Mouse (Mus musculus) heart, embryonic 10.5 days (tissue): ENCODE results near the gene Cfap77. TPM values are rescaled to one million over a fixed set of nuclear protein-coding genes. Genes with fewer than 3 reads are reported as not detected.

Experiments
- DNase-seq: peaks from one replicate; pipeline ENCODE4 v3.0.0-alpha.2; 2017; ENCODE audit warnings: low spot score
- H3K27ac ChIP-seq: fragments of 300-500 bp; sonication (generic); 2 replicates; pipeline ENCODE4 v1.5.1; 2016; ENCODE audit warnings: mild to moderate bottlenecking
- H3K27me3 ChIP-seq: fragments of 300-500 bp; sonication (generic); 2 replicates; pipeline ENCODE4 v1.6.1; 2016; ENCODE audit warnings: mild to moderate bottlenecking; ENCODE audit not compliant: poor library complexity, insufficient read depth, severe bottlenecking
- H3K36me3 ChIP-seq: fragments of 300-500 bp; sonication (generic); 2 replicates; pipeline ENCODE4 v1.6.1; 2016; ENCODE audit warnings: mild to moderate bottlenecking, moderate library complexity
- H3K4me1 ChIP-seq: fragments of 300-500 bp; sonication (generic); 2 replicates; pipeline ENCODE4 v1.6.1; 2016; ENCODE audit warnings: mild to moderate bottlenecking
- H3K4me3 ChIP-seq: fragments of 300-500 bp; sonication (generic); 2 replicates; pipeline ENCODE4 v1.5.1; 2016; ENCODE audit warnings: mild to moderate bottlenecking, moderate library complexity
- H3K9me3 ChIP-seq: fragments of 300-500 bp; sonication (generic); 2 replicates; pipeline ENCODE4 v1.6.1; 2016; ENCODE audit warnings: mild to moderate bottlenecking, moderate library complexity
- WGBS: fragments of 180-500 bp; shearing (Covaris S2); methylation state at CpG from one replicate; pipeline ENCODE4 v1.1.7; 2016; 5-methylcytosine and 5-hydroxymethylcytosine counted together
- polyA plus RNA-seq: library from polyadenylated mRNA; unstranded; fragments of >200 nt; fragmentation: Nextera tagmentation; extraction: Ambion mirVana; gene quantifications from 2 replicates; pipeline ENCODE4 v1.2.1, GENCODE M21; 2016

Gene Cfap77
- polyA plus RNA-seq, 1 experiment from 2014 or later = 0.13 TPM

GRCm38 (mm10) chr2:28897340-28897899 lies 157.4 kb downstream of the Cfap77 start:
- 80% methylated on average over 4 of the region's 4 CpGs for WGBS
- Histone ChIP-seq H3K27me3 (peaks cover 3% of the 10 kb centered on the region; the same call in 1 of the 2 replicates), H3K4me1 (peaks cover 4% of the 10 kb centered on the region; the same call in 1 of the 2 replicates), H3K27ac (no peak overlapping the region), H3K4me3 (no peak overlapping the region), H3K36me3 (peaks cover 76% of the 10 kb centered on the region), H3K9me3 (no peaks in the 10 kb centered on the region)
- DNase-seq = no peak

GRCm38 (mm10) chr2:28895876-28896275 lies 159.0 kb downstream of the Cfap77 start:
- H3K36me3 ChIP-seq = peaks cover 79% of the 10 kb centered on the region
- H3K4me3 ChIP-seq = no peak overlapping the region
- no peak for DNase-seq

GRCm38 (mm10) chr2:28893526-28893925 lies 161.3 kb downstream of the Cfap77 start:
- Histone ChIP-seq H3K4me3 (no peak overlapping the region), H3K36me3 (peaks cover 85% of the 10 kb centered on the region), H3K4me1 (peaks cover 4% of the 10 kb centered on the region; the same call in 1 of the 2 replicates), H3K9me3 (no peaks in the 10 kb centered on the region), H3K27me3 (no peaks in the 10 kb centered on the region), H3K27ac (no peak overlapping the region)
- 72% methylated on average over 6 of the region's 6 CpGs for WGBS
- DNase-seq = no peak

More at GRCm38 (mm10) chr2:28895876-28896275, 159.0 kb downstream of the Cfap77 start:
- H3K27ac ChIP-seq = no peak overlapping the region
- WGBS = 87% methylated on average over 7 of the region's 7 CpGs
- H3K27me3 ChIP-seq = no peaks in the 10 kb centered on the region
- no peaks in the 10 kb centered on the region for H3K9me3 ChIP-seq
- peaks cover 4% of the 10 kb centered on the region; the same call in 1 of the 2 replicates for H3K4me1 ChIP-seq

GRCm38 (mm10) chr2:28892796-28893195 lies 162.1 kb downstream of the Cfap77 start:
- peaks cover 86% of the 10 kb centered on the region for H3K36me3 ChIP-seq
- H3K4me1 ChIP-seq = no peaks in the 10 kb centered on the region
- no peaks in the 10 kb centered on the region for H3K9me3 ChIP-seq
- H3K4me3 ChIP-seq = no peak overlapping the region
- DNase-seq = no peak
- 68% methylated on average over 1 of the region's 1 CpGs for WGBS
- H3K27ac ChIP-seq = no peak overlapping the region
- H3K27me3 ChIP-seq = no peaks in the 10 kb centered on the region

GRCm38 (mm10) chr2:28884914-28885313 lies 170.0 kb downstream of the Cfap77 start:
- H3K27ac ChIP-seq = no peak overlapping the region
- no peaks in the 10 kb centered on the region for H3K4me1 ChIP-seq
- WGBS = 86% methylated on average over 4 of the region's 4 CpGs
- H3K9me3 ChIP-seq = no peaks in the 10 kb centered on the region
- H3K36me3 ChIP-seq = peaks cover 76% of the 10 kb centered on the region
- H3K4me3 ChIP-seq = no peak overlapping the region
- no peaks in the 10 kb centered on the region for H3K27me3 ChIP-seq
- DNase-seq = no peak

- Histone ChIP-seq H3K27ac (no peak overlapping the region), H3K4me3 (no peak overlapping the region), H3K9me3 (no peaks in the 10 kb centered on the region), H3K36me3 (peaks cover 65% of the 10 kb centered on the region), H3K27me3 (no peaks in the 10 kb centered on the region), H3K4me1 (no peaks in the 10 kb centered on the region)
- 86% methylated on average over 6 of the region's 6 CpGs for WGBS
- no peak for DNase-seq
Measured at GRCm38 (mm10) chr2:28882826-28883485, 171.9 kb downstream of the Cfap77 start.

GRCm38 (mm10) chr2:28882047-28882446 lies 172.8 kb downstream of the Cfap77 start:
- Histone ChIP-seq H3K27ac (no peak overlapping the region), H3K36me3 (peaks cover 65% of the 10 kb centered on the region), H3K4me3 (no peak overlapping the region), H3K9me3 (no peaks in the 10 kb centered on the region), H3K4me1 (no peaks in the 10 kb centered on the region), H3K27me3 (no peaks in the 10 kb centered on the region)
- DNase-seq = no peak
- WGBS = 89% methylated on average over 3 of the region's 3 CpGs

- 92% methylated on average over 3 of the region's 3 CpGs for WGBS
Measured at GRCm38 (mm10) chr2:28881275-28881674, 173.6 kb downstream of the Cfap77 start.

More at GRCm38 (mm10) chr2:28881275-28881674, 173.6 kb downstream of the Cfap77 start:
- Histone ChIP-seq H3K36me3 (peaks cover 66% of the 10 kb centered on the region), H3K4me3 (no peak overlapping the region), H3K9me3 (no peaks in the 10 kb centered on the region), H3K27ac (no peak overlapping the region), H3K4me1 (no peaks in the 10 kb centered on the region), H3K27me3 (no peaks in the 10 kb centered on the region)
- DNase-seq = no peak

Other genes starting within 250 kb of the Cfap77 start
- gene Gtf3c4, start 214.7 kb downstream of the Cfap77 start, polyA plus RNA-seq = 12.8 and 15.4 TPM in 2 replicates
- gene Ddx31, start 214.7 kb downstream of the Cfap77 start, polyA plus RNA-seq = 13.8 and 15.0 TPM in 2 replicates
- gene Barhl1, start 138.4 kb downstream of the Cfap77 start, polyA plus RNA-seq = not detected in 2 replicates
- gene Ttf1, start 5.2 kb upstream of the Cfap77 start, polyA plus RNA-seq = 7.5 and 9.5 TPM in 2 replicates
- 10.0 and 12.5 TPM in 2 replicates for gene Setx, start 69.1 kb upstream of the Cfap77 start, polyA plus RNA-seq
- 0.20 and 0.87 TPM in 2 replicates for gene Ntng2, start 197.9 kb upstream of the Cfap77 start, polyA plus RNA-seq